Mouse (Mus musculus): ENCODE results near the gene Shisal2b. TPM values are rescaled to one million over a fixed set of nuclear protein-coding genes. Genes with fewer than 3 reads are reported as not detected.

Shisal2b gene
- total RNA-seq (2023): not detected

DNA sequence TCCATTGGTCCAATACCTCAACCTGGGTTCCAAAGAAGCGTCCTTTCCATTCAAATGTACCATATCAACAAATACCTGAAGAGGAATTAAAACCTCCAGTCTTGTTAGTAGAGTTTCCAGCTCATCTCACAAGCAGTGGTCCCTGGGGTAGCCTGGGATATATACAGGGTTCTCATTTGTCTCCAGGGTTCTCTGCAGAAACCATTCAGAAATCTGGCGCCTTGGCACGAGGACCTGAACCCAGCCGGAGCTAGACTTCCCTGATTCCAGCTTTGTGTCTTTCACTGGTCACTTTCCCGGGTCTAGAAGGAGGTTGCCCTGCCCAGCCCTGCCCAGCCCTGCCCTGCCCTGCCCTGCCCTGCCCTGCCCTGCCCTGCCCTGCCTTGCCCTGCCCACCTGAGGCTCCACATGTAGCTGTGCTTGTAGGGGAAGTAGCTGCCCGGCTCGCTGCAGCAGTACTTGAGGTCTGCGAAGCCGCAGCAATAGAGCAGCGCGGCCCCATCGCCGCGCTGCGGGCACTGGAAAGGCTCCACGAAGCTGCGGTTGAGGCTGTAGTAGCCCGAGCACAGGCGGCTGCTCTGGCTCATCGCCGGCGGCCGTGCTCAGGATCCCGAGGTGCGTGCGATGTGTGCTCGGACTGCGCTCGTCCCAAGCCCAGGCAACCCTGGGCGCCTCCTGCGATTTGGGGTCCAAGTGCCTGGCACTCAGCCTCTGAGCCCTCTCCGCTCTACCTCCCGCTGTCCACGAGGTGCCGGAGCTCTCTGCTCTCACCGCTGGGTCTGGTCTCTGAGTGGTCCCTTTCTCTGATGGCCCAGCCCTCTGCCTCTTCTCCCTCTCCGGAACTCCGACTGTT is at the start of gene Shisal2b:
Gene Shisal2b, minus strand, starts transcription at position 767 of the 853 bp plus-strand sequence.

DNA sequence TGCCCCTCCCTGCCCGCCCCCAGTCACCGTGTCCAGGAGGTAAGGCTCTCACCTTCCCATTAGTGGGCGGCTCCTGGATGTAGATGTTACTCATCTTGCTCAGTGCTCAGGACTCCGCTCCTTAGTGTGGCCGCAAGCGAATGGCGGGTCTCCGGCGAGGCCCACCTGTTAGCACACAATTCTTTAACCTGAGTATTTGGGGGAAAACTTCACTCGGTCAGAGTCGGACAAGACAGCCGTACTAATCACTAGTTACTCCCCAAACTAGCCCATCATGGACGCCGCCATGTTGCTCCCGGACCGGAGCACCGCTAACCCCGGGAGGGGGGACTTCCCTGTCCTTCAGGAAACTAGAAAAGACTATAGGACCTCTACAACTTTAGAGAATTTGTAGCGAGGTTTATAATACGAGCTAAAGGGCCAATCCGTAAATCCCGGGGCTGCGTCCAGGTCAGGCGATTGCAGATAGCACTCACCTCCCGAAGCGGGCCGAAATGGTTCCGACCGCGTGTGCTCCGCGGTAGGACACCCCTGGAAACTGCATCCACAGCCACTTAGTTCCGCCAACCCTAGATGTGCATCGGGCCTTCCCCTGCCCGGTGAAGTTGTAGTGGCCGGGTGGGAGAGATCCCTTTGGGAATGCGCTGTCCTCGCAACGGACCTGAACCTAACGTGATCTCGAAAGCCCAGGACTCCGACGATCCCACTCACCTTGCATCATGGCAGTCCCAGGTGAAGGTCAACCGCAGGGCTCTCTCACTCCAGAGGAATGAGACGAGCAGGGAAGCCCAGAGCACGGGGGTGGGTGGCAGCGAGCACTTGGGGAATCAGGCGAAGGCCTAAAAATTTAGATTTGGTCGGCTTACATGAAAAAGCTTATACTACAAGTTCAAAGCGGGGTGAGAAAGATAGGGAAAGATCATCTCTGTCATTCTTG is 46.8 kb downstream of the Shisal2b start, which contains the start of gene Cwc27:
Gene Cwc27, minus strand, starts transcription at position 508 of the 937 bp plus-strand sequence.

Other genes starting within 250 kb of the Shisal2b start
- gene Srek1ip1, start 71.4 kb downstream of the Shisal2b start, total RNA-seq (2023): 10 to 100 TPM; 12.7 to 13.2 TPM
- 10 to 100 TPM; 20.2 to 25.9 TPM for gene Cwc27, start 46.8 kb downstream of the Shisal2b start, total RNA-seq (2023)
- under 1 TPM; 0.05 to 0.12 TPM for gene Rgs7bp, start 191.0 kb upstream of the Shisal2b start, total RNA-seq (2023)
- gene 4933425L06Rik, start 218.2 kb upstream of the Shisal2b start, total RNA-seq (2023): not detected

Data from monocyte, adult 59 days (primary cell).